Mouse (Mus musculus): Measurements from ENCODE around the gene Slc2a13.

Gene Slc2a13

GRCm38 (mm10) chr15:91573111-91573538 is at the start of gene Slc2a13:
Slc2a13 (minus strand) TSS chr15:91573261.
- in situ Hi-C loops (cut with MboI) = no loop called here

DNA sequence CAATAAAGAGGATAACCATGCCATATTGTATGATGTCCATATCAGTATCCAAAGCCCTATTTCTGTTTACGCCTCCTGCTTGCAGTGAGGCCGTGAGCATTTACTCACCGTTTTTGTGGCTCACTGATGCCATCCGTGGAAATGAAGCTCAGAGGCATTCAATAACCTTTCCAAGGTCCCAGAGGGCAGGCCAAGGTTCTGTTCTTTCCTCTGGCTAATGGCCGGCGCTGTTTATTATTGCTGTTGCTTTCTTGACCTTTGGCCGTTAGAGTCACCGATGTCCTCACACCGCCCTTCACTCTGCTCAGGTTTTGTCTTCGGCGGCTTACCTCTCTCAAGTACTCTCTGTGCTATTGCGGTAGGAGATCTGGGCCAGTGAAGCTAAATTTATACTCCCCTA is 43.0 kb upstream of the Slc2a13 start:
- in situ Hi-C loops (cut with MboI) = no loop called here

DNA sequence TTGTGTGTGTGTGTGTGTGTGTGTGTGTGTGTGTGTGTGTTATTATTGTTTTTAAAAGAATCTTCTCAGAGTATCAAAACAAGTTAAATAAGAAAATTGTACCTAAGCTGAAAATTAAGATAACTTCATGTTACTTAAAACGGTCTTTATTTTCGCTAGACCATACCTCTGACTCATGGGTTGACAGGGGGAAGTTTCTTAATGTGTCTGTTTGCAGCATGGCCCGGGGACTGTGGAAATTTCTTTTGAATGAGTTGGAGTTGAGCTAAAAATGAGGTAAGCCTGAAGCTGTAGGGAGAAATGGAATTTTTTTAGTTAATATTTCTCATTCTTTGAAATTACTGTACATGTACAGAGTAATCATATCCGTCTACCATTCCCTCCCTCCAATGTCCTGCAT is 42.5 kb upstream of the Slc2a13 start:
- in situ Hi-C loops (cut with MboI) = no loop called here

- in situ Hi-C loops (cut with MboI) = no loop called here
Observed at GRCm38 (mm10) chr15:91613981-91614665, 41.1 kb upstream of the Slc2a13 start.

- in situ Hi-C loops (cut with MboI) = loop anchor here (5.0 kb wide), 1 partner anchor 78 kb away; no protein-coding TSS in a partner anchor
Observed at GRCm38 (mm10) chr15:91609713-91610112, 36.7 kb upstream of the Slc2a13 start.

- in situ Hi-C loops (cut with MboI) = loop anchor here (5.0 kb wide), 1 partner anchor 78 kb away; no protein-coding TSS in a partner anchor
Observed at GRCm38 (mm10) chr15:91608811-91609210, 35.8 kb upstream of the Slc2a13 start.

GRCm38 (mm10) chr15:91601197-91601596 is 28.1 kb upstream of the Slc2a13 start:
- in situ Hi-C loops (cut with MboI) = no loop called here

- in situ Hi-C loops (cut with MboI) = no loop called here
Observed at GRCm38 (mm10) chr15:91597290-91597689, 24.2 kb upstream of the Slc2a13 start.

GRCm38 (mm10) chr15:91574492-91574891 is 1.4 kb upstream of the Slc2a13 start:
- in situ Hi-C loops (cut with MboI) = no loop called here

GRCm38 (mm10) chr15:91572421-91573069 is 516 bp downstream of the Slc2a13 start:
- in situ Hi-C loops (cut with MboI) = no loop called here

- in situ Hi-C loops (cut with MboI) = no loop called here
Observed at GRCm38 (mm10) chr15:91571981-91572380, 1.1 kb downstream of the Slc2a13 start.

GRCm38 (mm10) chr15:91566784-91567183 is 6.3 kb downstream of the Slc2a13 start:
- in situ Hi-C loops (cut with MboI) = no loop called here

DNA sequence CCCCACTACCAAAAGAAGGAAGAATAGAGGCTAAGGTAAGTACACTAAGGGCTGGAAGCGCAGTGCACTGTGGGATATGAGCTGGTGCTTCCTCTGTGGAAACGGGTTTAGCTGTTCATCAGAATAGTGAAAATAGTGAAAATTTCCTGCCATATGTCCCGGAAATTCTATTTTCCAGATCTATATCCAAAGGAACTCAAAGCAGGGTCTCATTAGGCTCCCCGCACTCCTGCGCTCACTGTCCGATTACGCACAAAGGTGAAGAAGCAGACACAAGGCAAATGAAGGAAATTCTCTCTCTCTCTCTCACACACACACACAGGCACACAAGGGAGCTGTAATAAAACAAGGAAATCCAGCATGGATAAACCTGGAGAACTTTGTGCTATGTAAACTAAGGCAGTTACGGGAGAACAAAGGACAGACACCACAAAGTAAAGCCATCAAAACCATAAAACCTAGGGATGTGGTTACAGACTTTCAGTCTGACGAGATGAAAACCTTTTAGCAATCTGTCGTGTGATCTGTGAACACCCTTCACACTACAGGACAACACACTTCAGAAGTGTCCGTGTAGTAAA is 7.9 kb downstream of the Slc2a13 start:
- in situ Hi-C loops (cut with MboI) = no loop called here

- in situ Hi-C loops (cut with MboI) = no loop called here
Observed at GRCm38 (mm10) chr15:91561728-91562127, 11.3 kb downstream of the Slc2a13 start.

- in situ Hi-C loops (cut with MboI) = no loop called here
Observed at GRCm38 (mm10) chr15:91555336-91555736, 17.7 kb downstream of the Slc2a13 start.

- in situ Hi-C loops (cut with MboI) = no loop called here
Observed at GRCm38 (mm10) chr15:91548586-91549268, 24.3 kb downstream of the Slc2a13 start.

GRCm38 (mm10) chr15:91544586-91544985 is 28.5 kb downstream of the Slc2a13 start:
- in situ Hi-C loops (cut with MboI) = no loop called here

- in situ Hi-C loops (cut with MboI) = no loop called here
Observed at GRCm38 (mm10) chr15:91538439-91538838, 34.6 kb downstream of the Slc2a13 start.

DNA sequence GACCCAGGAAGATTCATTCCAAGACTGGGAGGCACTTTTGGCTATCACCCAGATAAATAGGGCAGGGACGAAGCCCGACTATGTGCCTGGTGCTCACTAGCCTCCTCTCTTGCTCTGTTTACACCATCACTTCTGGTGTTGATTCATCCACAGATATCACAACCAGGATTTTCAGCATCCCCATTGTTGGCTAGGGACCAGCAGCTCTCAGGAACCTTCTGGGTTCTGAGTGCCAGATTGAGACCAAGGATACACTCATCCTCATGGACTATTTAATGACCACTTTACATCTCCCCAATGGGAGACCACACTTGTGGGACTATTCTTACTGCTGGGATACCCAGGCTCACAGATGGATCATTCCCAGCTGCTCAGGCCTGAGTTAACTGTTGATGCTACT is 46.2 kb downstream of the Slc2a13 start:
- in situ Hi-C loops (cut with MboI) = no loop called here

DNA sequence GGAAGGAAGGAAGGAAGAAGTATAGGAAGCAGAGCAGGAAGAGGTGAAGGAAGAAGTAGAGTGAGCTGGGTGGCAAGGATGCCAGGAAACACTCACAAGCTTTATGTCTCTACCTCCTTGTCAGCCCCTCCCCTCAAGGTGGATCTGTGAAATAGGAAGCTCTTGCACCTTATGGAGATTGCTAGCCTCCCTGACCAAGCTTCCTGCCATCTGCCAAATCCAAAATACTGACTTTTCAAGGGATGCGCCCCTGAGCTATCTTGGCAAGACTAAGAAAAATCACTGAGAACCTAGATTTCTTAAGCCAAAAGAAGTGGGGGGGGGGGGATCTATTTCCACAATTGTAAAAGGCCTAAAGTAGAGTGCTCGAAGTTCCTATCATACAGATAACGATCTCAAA is 46.9 kb downstream of the Slc2a13 start:
- in situ Hi-C loops (cut with MboI) = no loop called here

- in situ Hi-C loops (cut with MboI) = no loop called here
Observed at GRCm38 (mm10) chr15:91524451-91524850, 48.6 kb downstream of the Slc2a13 start.

- in situ Hi-C loops (cut with MboI) = no loop called here
Observed at GRCm38 (mm10) chr15:91503291-91503690, 69.8 kb downstream of the Slc2a13 start.

Data from mature B cell (primary cell).